Mouse (Mus musculus): ENCODE results near the gene 1190007I07Rik. TPM values are rescaled to one million over a fixed set of nuclear protein-coding genes. Genes with fewer than 3 reads are reported as not detected.
"Not testable (repeated sequence)": the region's sequence is repeated elsewhere in the genome, so short reads cannot be mapped to it uniquely, and the experiment has no call there.

Gene 1190007I07Rik
- total and polyA plus RNA-seq, 2 experiments from 2014 or later, result 35.0 to 49.9 TPM

- H3K36me3 ChIP-seq (replicated peaks; ENCODE audit: control insufficient read depth, insufficient read depth, low read length), result peaks cover 24% of the 10 kb centered on the region
- peaks cover 9% of the 10 kb centered on the region for H3K4me1 ChIP-seq (ENCODE audit: control insufficient read depth, insufficient read depth)
- H3K27me3 ChIP-seq (ENCODE audit: control insufficient read depth, insufficient read depth, low read length), result no peaks in the 10 kb centered on the region
- no peak overlapping the region for H3K4me2 ChIP-seq (ENCODE audit: low read depth, low read length)
- TF ChIP-seq EP300 (IDR thresholded peaks at IDR 0.05; ENCODE audit: low read depth) (no peak), CTCF (IDR thresholded peaks at IDR 0.05; ENCODE audit: low read depth) (no peak)
- 95% methylated on average over 7 of the region's 7 CpGs for WGBS
- DNase-seq (ENCODE audit: low spot score), result no peak
- no peak overlapping the region for H3K4me3 ChIP-seq (ENCODE audit: low read depth, low read length)
- H3K27ac ChIP-seq (ENCODE audit: low read depth), result no peak overlapping the region
- no peak for ATAC-seq (ENCODE audit: insufficient read depth, low read depth)
- H3K9ac ChIP-seq (replicated peaks; ENCODE audit: low read depth, low read length), result no peak overlapping the region
- H3K9me3 ChIP-seq (replicated peaks; ENCODE audit: control insufficient read depth, low read length), result no peaks in the 10 kb centered on the region
Observed at GRCm38 (mm10) chr10:82634348-82634747, 11.3 kb upstream of the 1190007I07Rik start.

DNA sequence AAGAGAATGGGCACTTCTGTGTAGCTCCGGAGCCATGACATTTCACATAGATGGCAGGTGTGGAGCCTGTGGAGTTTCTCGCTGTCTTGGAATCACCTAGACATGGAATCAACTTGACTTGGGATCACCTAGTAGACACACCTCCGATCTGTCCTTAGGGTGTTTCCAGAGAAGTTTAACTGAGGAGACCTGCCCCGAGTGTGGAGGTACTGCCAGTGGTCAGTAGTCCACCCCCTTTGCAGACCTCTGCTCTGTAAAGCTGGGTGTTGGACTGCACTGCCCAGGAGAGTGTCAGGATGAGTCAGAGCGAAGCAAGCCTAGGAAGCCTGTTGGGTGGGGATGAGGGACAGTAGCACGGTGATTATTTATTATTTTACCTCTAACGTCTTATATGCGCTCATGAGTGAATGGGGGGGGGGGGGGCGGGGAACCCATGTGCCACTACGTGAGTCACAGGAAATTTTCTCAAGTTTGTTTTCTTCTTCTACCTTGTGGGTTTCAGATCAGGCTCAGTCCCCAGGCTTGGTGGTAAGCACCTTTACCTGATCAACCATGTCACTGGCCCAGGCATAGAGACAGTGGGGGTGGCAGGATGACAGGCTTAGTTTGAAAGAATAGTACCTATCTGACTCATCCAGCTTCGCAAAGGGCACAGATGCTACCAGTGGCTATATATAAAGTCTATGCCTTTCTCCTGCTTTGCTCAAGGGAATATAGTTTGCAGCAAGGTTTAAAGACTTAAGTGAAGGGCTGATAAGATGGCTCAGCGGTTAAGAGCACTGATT is 9.7 kb upstream of the 1190007I07Rik start:
- no peaks in the 10 kb centered on the region for H3K9me3 ChIP-seq (replicated peaks; ENCODE audit: control insufficient read depth, low read length)
- 94% methylated on average over 12 of the region's 12 CpGs for WGBS
- TF ChIP-seq CTCF (IDR thresholded peaks at IDR 0.05; ENCODE audit: low read depth) (no peak), EP300 (IDR thresholded peaks at IDR 0.05; ENCODE audit: low read depth) (no peak)
- H3K4me2 ChIP-seq (ENCODE audit: low read depth, low read length), result no peak overlapping the region
- H3K27ac ChIP-seq (ENCODE audit: low read depth), result no peak overlapping the region
- no peak overlapping the region for H3K4me3 ChIP-seq (ENCODE audit: low read depth, low read length)
- DNase-seq (ENCODE audit: low spot score), result no peak
- no peak for ATAC-seq (ENCODE audit: insufficient read depth, low read depth)
- peaks cover 15% of the 10 kb centered on the region; the same call in 1 of the 2 replicates for H3K36me3 ChIP-seq (replicated peaks; ENCODE audit: control insufficient read depth, insufficient read depth, low read length)
- H3K27me3 ChIP-seq (ENCODE audit: control insufficient read depth, insufficient read depth, low read length), result no peaks in the 10 kb centered on the region
- peaks cover 13% of the 10 kb centered on the region for H3K4me1 ChIP-seq (ENCODE audit: control insufficient read depth, insufficient read depth)
- no peak overlapping the region for H3K9ac ChIP-seq (replicated peaks; ENCODE audit: low read depth, low read length)

GRCm38 (mm10) chr10:82631133-82631532 is 8.1 kb upstream of the 1190007I07Rik start:
- Histone ChIP-seq H3K9me3 (replicated peaks; ENCODE audit: control insufficient read depth, low read length) (no peaks in the 10 kb centered on the region), H3K9ac (replicated peaks; ENCODE audit: low read depth, low read length) (no peak overlapping the region), H3K4me1 (ENCODE audit: control insufficient read depth, insufficient read depth) (peaks cover 10% of the 10 kb centered on the region), H3K4me2 (ENCODE audit: low read depth, low read length) (peak overlapping the region; percentile 78), H3K4me3 (ENCODE audit: low read depth, low read length) (peak overlapping the region; percentile 66; the same call in 1 of the 2 replicates), H3K27me3 (ENCODE audit: control insufficient read depth, insufficient read depth, low read length) (no peaks in the 10 kb centered on the region), H3K27ac (ENCODE audit: low read depth) (no peak overlapping the region), H3K36me3 (replicated peaks; ENCODE audit: control insufficient read depth, insufficient read depth, low read length) (0 out of 2 replicates have a peak, but pooled peaks cover 15% of the 10 kb centered on the region)
- DNase-seq (ENCODE audit: low spot score), result no peak
- WGBS, result 67% methylated on average over 7 of the region's 7 CpGs
- ATAC-seq (ENCODE audit: insufficient read depth, low read depth), result no peak
- TF ChIP-seq EP300 (IDR thresholded peaks at IDR 0.05; ENCODE audit: low read depth), result no peak
- no peak for TF ChIP-seq CTCF (IDR thresholded peaks at IDR 0.05; ENCODE audit: low read depth)

GRCm38 (mm10) chr10:82630497-82630896 is 7.5 kb upstream of the 1190007I07Rik start:
- H3K9ac ChIP-seq (replicated peaks; ENCODE audit: low read depth, low read length), result peak overlapping the region; percentile 63
- no peaks in the 10 kb centered on the region for H3K9me3 ChIP-seq (replicated peaks; ENCODE audit: control insufficient read depth, low read length)
- H3K4me2 ChIP-seq (ENCODE audit: low read depth, low read length), result peak overlapping the region; percentile 78
- WGBS, result 12% methylated on average over 7 of the region's 7 CpGs
- TF ChIP-seq EP300 (IDR thresholded peaks at IDR 0.05; ENCODE audit: low read depth), result no peak
- TF ChIP-seq CTCF (IDR thresholded peaks at IDR 0.05; ENCODE audit: low read depth), result no peak
- H3K27ac ChIP-seq (ENCODE audit: low read depth), result no peak overlapping the region
- 0 out of 2 replicates have a peak, but pooled peaks cover 15% of the 10 kb centered on the region for H3K36me3 ChIP-seq (replicated peaks; ENCODE audit: control insufficient read depth, insufficient read depth, low read length)
- DNase-seq (ENCODE audit: low spot score) (no peak), ATAC-seq (ENCODE audit: insufficient read depth, low read depth) (no peak)
- H3K4me1 ChIP-seq (ENCODE audit: control insufficient read depth, insufficient read depth), result peaks cover 10% of the 10 kb centered on the region
- H3K4me3 ChIP-seq (ENCODE audit: low read depth, low read length), result peak overlapping the region; percentile 66
- no peaks in the 10 kb centered on the region for H3K27me3 ChIP-seq (ENCODE audit: control insufficient read depth, insufficient read depth, low read length)

GRCm38 (mm10) chr10:82629586-82630255 is 6.7 kb upstream of the 1190007I07Rik start, which contains the start of gene Tdg:
Gene Tdg, plus strand, starts transcription at chr10:82629828.
- Histone ChIP-seq H3K9ac (replicated peaks; ENCODE audit: low read depth, low read length) (peak within 1 kb of the TSS; percentile 63), H3K4me3 (ENCODE audit: low read depth, low read length) (peak within 1 kb of the TSS; percentile 66), H3K36me3 (replicated peaks; ENCODE audit: control insufficient read depth, insufficient read depth, low read length) (0 out of 2 replicates have a peak, but pooled peaks cover 10% of the 10 kb centered on the region), H3K27ac (ENCODE audit: low read depth) (peak within 1 kb of the TSS; percentile 85), H3K4me2 (ENCODE audit: low read depth, low read length) (peak within 1 kb of the TSS; percentile 78)
- peak; percentile 98 for ATAC-seq (ENCODE audit: insufficient read depth, low read depth)
- H3K4me1 ChIP-seq (ENCODE audit: control insufficient read depth, insufficient read depth); H3K27me3 ChIP-seq (ENCODE audit: control insufficient read depth, insufficient read depth, low read length); H3K9me3 ChIP-seq (replicated peaks; ENCODE audit: control insufficient read depth, low read length): not testable (repeated sequence)
- DNase-seq (ENCODE audit: low spot score), result peak; percentile 91
- under 1% methylated on average over 51 of the region's 78 CpGs for WGBS
